Mouse (Mus musculus): ENCODE measurements around the gene Tldc1.

- TF ChIP-seq POLR2A (IDR thresholded peaks at IDR 0.05; ENCODE audit: extremely low read depth, insufficient read depth, low read length): no peak
- no peak for TF ChIP-seq CTCF (IDR thresholded peaks at IDR 0.05; ENCODE audit: extremely low read depth, insufficient read depth, low read length)
Measured at GRCm38 (mm10) chr8:119722348-119722747, 55.9 kb downstream of the Tldc1 start.

Data from cortical plate, adult 2 months (tissue).